Mouse (Mus musculus) gastrocnemius, postnatal 36 days (tissue): ENCODE results near the gene Samd4. TPM values are rescaled to one million over a fixed set of nuclear protein-coding genes. Genes with fewer than 3 reads are reported as not detected.

Experiments used
- DNase-seq, 2 experiments: peaks; one replicate each; pipeline ENCODE4 v3.0.0; 2022
- intact Hi-C: fragments of 180-260 bp; cut with DNase I; formaldehyde crosslinking; loops from one replicate; pipeline ENCODE4 v1.15.1; 2025
- microRNA-seq, 2 experiments: library from miRNA; unstranded; fragments of <30 nt; microRNA quantifications; one replicate each; pipeline ENCODE4 v1.2.0; 2021
- total RNA-seq, 2 experiments: library from RNA; stranded (reverse); gene quantifications; 2 replicates each; pipeline ENCODE4 v1.2.3; 2021

The Samd4 gene
- total RNA-seq, 2 experiments from 2014 or later: 37.4 to 45.7 TPM

DNA sequence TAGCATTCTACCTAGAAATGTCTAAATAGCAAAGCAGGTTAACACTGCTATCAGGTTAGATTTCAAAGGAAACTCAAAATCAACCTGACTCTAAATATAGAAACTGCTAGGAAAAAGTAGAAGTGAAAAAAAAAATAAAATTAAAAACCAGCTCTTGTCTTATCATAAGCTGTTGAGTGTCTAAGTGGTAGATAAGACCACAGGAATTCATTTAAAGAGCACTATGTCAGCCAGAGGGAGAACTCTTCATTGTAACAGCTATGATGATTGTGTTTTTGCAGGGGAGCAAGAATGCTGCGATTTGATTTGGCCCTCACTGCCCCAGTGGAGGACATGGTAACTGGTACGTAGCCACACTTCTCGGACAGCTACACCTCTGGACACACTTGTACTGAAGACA is 271.6 kb downstream of the Samd4 start:
- intact Hi-C loops: no loop called here
- no peak for DNase-seq

Small RNA genes lying within 50 kb of the gene (microRNA-seq; reads per million reads assigned to microRNA genes)
- 94.5 to 109 reads per million in 2 experiments for gene Mir378c

Other genes with a start within 250 kb of the Samd4 start
- under 1 TPM; 0.30 to 0.59 TPM for gene Cdkn3, start 122.3 kb upstream of the Samd4 start, total RNA-seq
- gene Cnih1, start 94.4 kb upstream of the Samd4 start, total RNA-seq: 10 to 100 TPM; 49.2 to 54.3 TPM
- 10 to 100 TPM; 16.2 to 18.5 TPM for gene Gmfb, start 60.6 kb upstream of the Samd4 start, total RNA-seq
- gene Cgrrf1, start 50.7 kb upstream of the Samd4 start, total RNA-seq: 10 to 100 TPM; 41.2 to 48.1 TPM